Mouse (Mus musculus) intestine, postnatal 0 days (tissue): Measurements from ENCODE around the gene Syngr2. TPM values are rescaled to one million over a fixed set of nuclear protein-coding genes. Genes with fewer than 3 reads are reported as not detected.

Source experiments
- ATAC-seq: fragments of 200-750 bp; cut with Nextera tagmentation; 2 replicates; pipeline ENCODE4 v1.8.0; 2017; ENCODE audit warnings: mild to moderate bottlenecking, moderate TSS enrichment, moderate library complexity
- H3K27ac ChIP-seq: fragments of 300-500 bp; sonication (generic); 2 replicates; pipeline ENCODE4 v1.5.1; 2014; ENCODE audit warnings: mild to moderate bottlenecking, low read depth, low read length, moderate library complexity
- H3K27me3 ChIP-seq: fragments of 300-500 bp; sonication (generic); replicated peaks from 2 replicates; pipeline ENCODE4 v1.6.1; 2014; ENCODE audit warnings: low read length, mixed read lengths; ENCODE audit not compliant: control insufficient read depth, insufficient read depth
- H3K36me3 ChIP-seq: fragments of 300-500 bp; sonication (generic); 2 replicates; pipeline ENCODE4 v1.6.1; 2014; ENCODE audit warnings: mild to moderate bottlenecking, moderate library complexity; ENCODE audit not compliant: control insufficient read depth, insufficient read depth
- H3K4me1 ChIP-seq: fragments of 300-500 bp; sonication (generic); replicated peaks from 2 replicates; pipeline ENCODE4 v1.6.1; 2014; ENCODE audit warnings: antibody characterized with exemption, low read length, mixed read lengths; ENCODE audit not compliant: control insufficient read depth, insufficient read depth
- H3K4me2 ChIP-seq: fragments of 300-500 bp; sonication (generic); replicated peaks from 2 replicates; pipeline ENCODE4 v1.6.1; 2014; ENCODE audit warnings: low read depth, mild to moderate bottlenecking, moderate library complexity
- H3K4me3 ChIP-seq: fragments of 300-500 bp; sonication (generic); 2 replicates; pipeline ENCODE4 v1.5.1; 2014; ENCODE audit warnings: low read depth, low read length
- H3K9ac ChIP-seq: fragments of 300-500 bp; sonication (generic); 2 replicates; pipeline ENCODE4 v1.6.1; 2014; ENCODE audit warnings: mild to moderate bottlenecking, low read depth, low read length
- H3K9me3 ChIP-seq: fragments of 300-500 bp; sonication (generic); 2 replicates; pipeline ENCODE4 v1.6.1; 2016; ENCODE audit warnings: mixed run types; ENCODE audit not compliant: control insufficient read depth
- CTCF ChIP-seq: sonication (generic); IDR thresholded peaks from 2 replicates; pipeline ENCODE4 v1.5.1; 2016; ENCODE audit warnings: low read depth, mild to moderate bottlenecking, control low read depth, antibody characterized with exemption, moderate library complexity
- WGBS: fragments of 180-500 bp; shearing (Covaris S2); extraction: QIAGEN DNeasy Blood & Tissue Kit; methylation state at CpG from one replicate; pipeline ENCODE4 v1.1.7; 2014; 5-methylcytosine and 5-hydroxymethylcytosine counted together
- polyA plus RNA-seq: library from polyadenylated mRNA; unstranded; fragments of >200 nt; fragmentation: Nextera tagmentation; extraction: Ambion mirVana; gene quantifications from 2 replicates; pipeline ENCODE4 v1.2.1, GENCODE M21; 2015

Gene Syngr2
- polyA plus RNA-seq, 1 experiment from 2014 or later, result 129 TPM

GRCm38 (mm10) chr11:117766275-117766674 lies 43.2 kb upstream of the Syngr2 start:
- Histone ChIP-seq H3K4me2 (no peak overlapping the region), H3K36me3 (peaks cover 63% of the 10 kb centered on the region), H3K9me3 (no peaks in the 10 kb centered on the region), H3K4me3 (no peak overlapping the region), H3K27ac (no peak overlapping the region), H3K27me3 (no peaks in the 10 kb centered on the region), H3K4me1 (no peaks in the 10 kb centered on the region), H3K9ac (no peak overlapping the region)
- TF ChIP-seq CTCF, result no peak
- 82% methylated on average over 3 of the region's 3 CpGs for WGBS
- no peak for ATAC-seq

- 0 out of 2 replicates have a peak, but pooled peaks have one; percentile 5 for TF ChIP-seq CTCF
- H3K9me3 ChIP-seq, result no peaks in the 10 kb centered on the region
- no peak overlapping the region for H3K4me2 ChIP-seq
- peaks cover 59% of the 10 kb centered on the region; the same call in 1 of the 2 replicates for H3K36me3 ChIP-seq
- ATAC-seq, result peak; percentile 50; the same call in 1 of the 2 replicates
- no peaks in the 10 kb centered on the region for H3K27me3 ChIP-seq
- no peak overlapping the region for H3K9ac ChIP-seq
- no peaks in the 10 kb centered on the region for H3K4me1 ChIP-seq
- peak overlapping the region; percentile 46; the same call in 1 of the 2 replicates for H3K27ac ChIP-seq
- H3K4me3 ChIP-seq, result no peak overlapping the region
- 61% methylated on average over 20 of the region's 20 CpGs for WGBS
Observed at GRCm38 (mm10) chr11:117768725-117769682, 40.5 kb upstream of the Syngr2 start.

- no peaks in the 10 kb centered on the region for H3K4me1 ChIP-seq
- no peak overlapping the region for H3K27ac ChIP-seq
- ATAC-seq, result no peak
- TF ChIP-seq CTCF, result no peak
- H3K36me3 ChIP-seq, result peaks cover 55% of the 10 kb centered on the region; the same call in 1 of the 2 replicates
- no peak overlapping the region for H3K4me3 ChIP-seq
- H3K27me3 ChIP-seq, result no peaks in the 10 kb centered on the region
- H3K9me3 ChIP-seq, result no peaks in the 10 kb centered on the region
- no peak overlapping the region for H3K4me2 ChIP-seq
- no peak overlapping the region for H3K9ac ChIP-seq
- 79% methylated on average over 7 of the region's 7 CpGs for WGBS
Observed at GRCm38 (mm10) chr11:117769683-117770047, 39.8 kb upstream of the Syngr2 start.

GRCm38 (mm10) chr11:117770407-117770806 lies 39.1 kb upstream of the Syngr2 start:
- Histone ChIP-seq H3K9me3 (no peaks in the 10 kb centered on the region), H3K4me1 (no peaks in the 10 kb centered on the region), H3K4me3 (no peak overlapping the region), H3K27me3 (no peaks in the 10 kb centered on the region), H3K27ac (no peak overlapping the region), H3K9ac (no peak overlapping the region), H3K4me2 (no peak overlapping the region), H3K36me3 (peaks cover 57% of the 10 kb centered on the region; the same call in 1 of the 2 replicates)
- 0 out of 2 replicates have a peak, but pooled peaks have one; percentile 3 for TF ChIP-seq CTCF
- 77% methylated on average over 10 of the region's 10 CpGs for WGBS
- no peak for ATAC-seq

GRCm38 (mm10) chr11:117772352-117772751 lies 37.1 kb upstream of the Syngr2 start:
- WGBS, result 93% methylated on average over 7 of the region's 7 CpGs
- no peak overlapping the region for H3K9ac ChIP-seq
- peaks cover 51% of the 10 kb centered on the region; the same call in 1 of the 2 replicates for H3K36me3 ChIP-seq

GRCm38 (mm10) chr11:117774925-117775324 lies 34.5 kb upstream of the Syngr2 start:
- ATAC-seq, result no peak
- no peak for TF ChIP-seq CTCF
- no peak overlapping the region for H3K27ac ChIP-seq
- no peaks in the 10 kb centered on the region for H3K27me3 ChIP-seq
- H3K9ac ChIP-seq, result no peak overlapping the region
- H3K4me1 ChIP-seq, result 0 out of 2 replicates have a peak, but pooled peaks cover 4% of the 10 kb centered on the region
- WGBS, result 93% methylated on average over 10 of the region's 10 CpGs
- H3K4me2 ChIP-seq, result no peak overlapping the region
- H3K9me3 ChIP-seq, result no peaks in the 10 kb centered on the region
- no peak overlapping the region for H3K4me3 ChIP-seq
- H3K36me3 ChIP-seq, result peaks cover 55% of the 10 kb centered on the region; the same call in 1 of the 2 replicates

More at GRCm38 (mm10) chr11:117772352-117772751, 37.1 kb upstream of the Syngr2 start:
- TF ChIP-seq CTCF, result no peak
- H3K4me2 ChIP-seq, result no peak overlapping the region
- no peak overlapping the region for H3K4me3 ChIP-seq
- no peak overlapping the region for H3K27ac ChIP-seq
- no peaks in the 10 kb centered on the region for H3K9me3 ChIP-seq
- H3K27me3 ChIP-seq, result no peaks in the 10 kb centered on the region
- H3K4me1 ChIP-seq, result no peaks in the 10 kb centered on the region
- no peak for ATAC-seq
